Mouse (Mus musculus): ENCODE data around the gene Slco3a1. TPM values are rescaled to one million over a fixed set of nuclear protein-coding genes. Genes with fewer than 3 reads are reported as not detected.

The Slco3a1 gene
- polyA plus RNA-seq, 1 experiment = 5.8 TPM

GRCm38 (mm10) chr7:74466886-74467285 lies 87.7 kb downstream of the Slco3a1 start:
- H3K4me3 ChIP-seq (replicated peaks; ENCODE audit: control insufficient read depth, low read depth, low read length) = no peak overlapping the region
- 71% methylated on average over 4 of the region's 4 CpGs for WGBS
- TF ChIP-seq POLR2A (IDR thresholded peaks at IDR 0.05; ENCODE audit: borderline replicate concordance, control insufficient read depth, low read depth, low read length) (no peak), CTCF (IDR thresholded peaks at IDR 0.05; ENCODE audit: control insufficient read depth, insufficient read depth, low read length) (no peak)
- H3K27ac ChIP-seq (ENCODE audit: control insufficient read depth, insufficient read depth, low read depth, low read length, poor library complexity) = no peak overlapping the region
- no peaks in the 10 kb centered on the region for H3K4me1 ChIP-seq (ENCODE audit: control insufficient read depth, insufficient read depth, low read length)

- Histone ChIP-seq H3K27ac (ENCODE audit: control insufficient read depth, insufficient read depth, low read depth, low read length, poor library complexity) (no peak overlapping the region), H3K4me1 (ENCODE audit: control insufficient read depth, insufficient read depth, low read length) (no peaks in the 10 kb centered on the region), H3K4me3 (replicated peaks; ENCODE audit: control insufficient read depth, low read depth, low read length) (no peak overlapping the region)
- TF ChIP-seq CTCF (IDR thresholded peaks at IDR 0.05; ENCODE audit: control insufficient read depth, insufficient read depth, low read length) (no peak), POLR2A (IDR thresholded peaks at IDR 0.05; ENCODE audit: borderline replicate concordance, control insufficient read depth, low read depth, low read length) (no peak)
- 84% methylated on average over 7 of the region's 7 CpGs for WGBS
These were observed 89.9 kb downstream of the Slco3a1 start for GRCm38 (mm10) chr7:74464638-74465037.

- TF ChIP-seq CTCF (IDR thresholded peaks at IDR 0.05; ENCODE audit: control insufficient read depth, insufficient read depth, low read length) (no peak), POLR2A (IDR thresholded peaks at IDR 0.05; ENCODE audit: borderline replicate concordance, control insufficient read depth, low read depth, low read length) (no peak)
- H3K4me3 ChIP-seq (replicated peaks; ENCODE audit: control insufficient read depth, low read depth, low read length) = no peak overlapping the region
- 31% methylated on average over 4 of the region's 4 CpGs for WGBS
- H3K4me1 ChIP-seq (ENCODE audit: control insufficient read depth, insufficient read depth, low read length) = peaks cover 3% of the 10 kb centered on the region
- H3K27ac ChIP-seq (ENCODE audit: control insufficient read depth, insufficient read depth, low read depth, low read length, poor library complexity) = no peak overlapping the region
These were observed 92.1 kb downstream of the Slco3a1 start for GRCm38 (mm10) chr7:74462451-74462850.

- TF ChIP-seq POLR2A (IDR thresholded peaks at IDR 0.05; ENCODE audit: borderline replicate concordance, control insufficient read depth, low read depth, low read length) = no peak
- TF ChIP-seq CTCF (IDR thresholded peaks at IDR 0.05; ENCODE audit: control insufficient read depth, insufficient read depth, low read length) = no peak
- 76% methylated on average over 5 of the region's 5 CpGs for WGBS
- Histone ChIP-seq H3K27ac (ENCODE audit: control insufficient read depth, insufficient read depth, low read depth, low read length, poor library complexity) (no peak overlapping the region), H3K4me3 (replicated peaks; ENCODE audit: control insufficient read depth, low read depth, low read length) (no peak overlapping the region), H3K4me1 (ENCODE audit: control insufficient read depth, insufficient read depth, low read length) (peaks cover 6% of the 10 kb centered on the region)
These were observed 92.8 kb downstream of the Slco3a1 start for GRCm38 (mm10) chr7:74461736-74462135.

- peaks cover 6% of the 10 kb centered on the region for H3K4me1 ChIP-seq (ENCODE audit: control insufficient read depth, insufficient read depth, low read length)
- no peak for TF ChIP-seq POLR2A (IDR thresholded peaks at IDR 0.05; ENCODE audit: borderline replicate concordance, control insufficient read depth, low read depth, low read length)
- TF ChIP-seq CTCF (IDR thresholded peaks at IDR 0.05; ENCODE audit: control insufficient read depth, insufficient read depth, low read length) = no peak
- WGBS = 76% methylated on average over 1 of the region's 1 CpGs
- no peak overlapping the region for H3K4me3 ChIP-seq (replicated peaks; ENCODE audit: control insufficient read depth, low read depth, low read length)
- no peak overlapping the region for H3K27ac ChIP-seq (ENCODE audit: control insufficient read depth, insufficient read depth, low read depth, low read length, poor library complexity)
These were observed 93.4 kb downstream of the Slco3a1 start for GRCm38 (mm10) chr7:74461146-74461545.

GRCm38 (mm10) chr7:74459812-74460211 lies 94.8 kb downstream of the Slco3a1 start:
- TF ChIP-seq POLR2A (IDR thresholded peaks at IDR 0.05; ENCODE audit: borderline replicate concordance, control insufficient read depth, low read depth, low read length) (no peak), CTCF (IDR thresholded peaks at IDR 0.05; ENCODE audit: control insufficient read depth, insufficient read depth, low read length) (no peak)
- WGBS = 66% methylated on average over 3 of the region's 3 CpGs
- Histone ChIP-seq H3K4me3 (replicated peaks; ENCODE audit: control insufficient read depth, low read depth, low read length) (no peak overlapping the region), H3K4me1 (ENCODE audit: control insufficient read depth, insufficient read depth, low read length) (peaks cover 6% of the 10 kb centered on the region), H3K27ac (ENCODE audit: control insufficient read depth, insufficient read depth, low read depth, low read length, poor library complexity) (no peak overlapping the region)

GRCm38 (mm10) chr7:74459277-74459676 lies 95.3 kb downstream of the Slco3a1 start:
- H3K27ac ChIP-seq (ENCODE audit: control insufficient read depth, insufficient read depth, low read depth, low read length, poor library complexity) = no peak overlapping the region
- no peak overlapping the region for H3K4me3 ChIP-seq (replicated peaks; ENCODE audit: control insufficient read depth, low read depth, low read length)
- peaks cover 6% of the 10 kb centered on the region for H3K4me1 ChIP-seq (ENCODE audit: control insufficient read depth, insufficient read depth, low read length)
- no peak for TF ChIP-seq CTCF (IDR thresholded peaks at IDR 0.05; ENCODE audit: control insufficient read depth, insufficient read depth, low read length)
- TF ChIP-seq POLR2A (IDR thresholded peaks at IDR 0.05; ENCODE audit: borderline replicate concordance, control insufficient read depth, low read depth, low read length) = no peak
- 7% methylated on average over 5 of the region's 5 CpGs for WGBS

- TF ChIP-seq POLR2A (IDR thresholded peaks at IDR 0.05; ENCODE audit: borderline replicate concordance, control insufficient read depth, low read depth, low read length) = no peak
- no peak for TF ChIP-seq CTCF (IDR thresholded peaks at IDR 0.05; ENCODE audit: control insufficient read depth, insufficient read depth, low read length)
- Histone ChIP-seq H3K4me3 (replicated peaks; ENCODE audit: control insufficient read depth, low read depth, low read length) (no peak overlapping the region), H3K4me1 (ENCODE audit: control insufficient read depth, insufficient read depth, low read length) (peaks cover 6% of the 10 kb centered on the region), H3K27ac (ENCODE audit: control insufficient read depth, insufficient read depth, low read depth, low read length, poor library complexity) (no peak overlapping the region)
- 9% methylated on average over 8 of the region's 8 CpGs for WGBS
These were observed 95.9 kb downstream of the Slco3a1 start for GRCm38 (mm10) chr7:74458475-74459221.

All from bone marrow, adult 2 months (tissue).